Mouse (Mus musculus): ENCODE measurements around the gene Cd3g.
A peak's percentile ranks its signal among the peaks of the same experiment; 100 is the strongest.

The Cd3g gene

DNA sequence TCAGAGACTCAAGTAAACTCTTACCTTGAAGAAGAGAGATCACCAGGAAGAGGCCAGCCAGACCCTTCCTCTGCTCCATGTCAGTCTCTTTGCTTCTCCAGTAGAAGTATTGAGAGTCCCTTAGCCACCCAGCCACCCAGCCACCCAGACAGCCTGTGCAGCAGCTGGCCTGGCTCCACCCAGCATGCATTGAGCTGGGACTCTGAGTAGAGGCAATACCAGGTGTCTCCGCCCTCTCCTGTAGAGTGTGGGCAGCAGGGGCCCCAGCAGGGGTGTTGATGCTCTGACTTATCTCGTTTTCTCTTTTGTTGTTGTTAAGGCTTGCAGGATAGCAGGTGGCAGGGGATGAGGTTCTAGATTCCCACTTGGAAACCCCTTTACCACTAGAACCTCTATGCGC is at the start of gene Cd3g:
TSS of gene Cd3g (minus strand) at position 190 of the 400 bp plus-strand sequence.
- DNase-seq (ENCODE audit: low read depth in 2 of 2, low spot score in 2 of 2), result peak; percentile 63 to 69

DNA sequence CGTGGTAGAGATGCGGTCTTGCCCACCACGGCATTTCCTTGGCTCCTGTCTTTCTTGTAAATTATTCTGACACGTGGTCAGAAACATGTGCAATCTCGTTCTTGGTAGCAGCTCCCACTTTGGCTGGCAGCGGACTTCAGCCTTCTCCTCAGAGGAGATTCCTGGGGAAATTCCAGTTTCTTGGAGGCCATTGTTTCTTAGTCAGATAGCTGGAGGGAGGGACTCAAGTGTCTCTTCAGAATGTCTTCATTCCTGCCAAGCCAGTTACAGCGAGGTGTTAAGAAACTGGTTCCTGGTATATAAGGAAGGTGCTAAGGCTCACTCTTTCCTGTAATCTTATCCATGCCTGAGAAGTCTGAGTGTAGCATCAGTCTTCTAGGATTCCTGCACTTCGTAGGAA is 47.1 kb upstream of the Cd3g start:
- DNase-seq (ENCODE audit: low read depth in 2 of 2, low spot score in 2 of 2), result no peak

DNA sequence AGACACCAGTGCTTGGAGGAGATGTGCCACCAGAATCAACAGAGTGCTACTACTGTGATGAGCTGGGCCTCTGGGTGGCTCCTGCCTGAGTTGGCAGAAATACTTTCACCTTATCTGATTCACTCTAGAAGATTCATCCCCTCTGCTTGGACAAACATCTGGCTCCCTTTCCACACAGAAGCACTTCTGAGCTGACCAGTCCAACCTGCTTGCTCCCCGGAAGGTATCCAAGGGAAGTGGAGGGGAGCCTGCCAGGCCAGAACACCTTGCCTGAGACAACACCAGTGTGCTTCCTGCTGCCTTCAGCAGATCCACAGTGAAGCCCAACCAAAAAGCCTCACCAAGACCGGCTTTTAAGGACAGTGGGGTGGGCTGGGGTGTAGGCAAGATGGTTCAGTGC is 44.0 kb upstream of the Cd3g start:
- DNase-seq (ENCODE audit: low read depth in 2 of 2, low spot score in 2 of 2), result no peak

DNA sequence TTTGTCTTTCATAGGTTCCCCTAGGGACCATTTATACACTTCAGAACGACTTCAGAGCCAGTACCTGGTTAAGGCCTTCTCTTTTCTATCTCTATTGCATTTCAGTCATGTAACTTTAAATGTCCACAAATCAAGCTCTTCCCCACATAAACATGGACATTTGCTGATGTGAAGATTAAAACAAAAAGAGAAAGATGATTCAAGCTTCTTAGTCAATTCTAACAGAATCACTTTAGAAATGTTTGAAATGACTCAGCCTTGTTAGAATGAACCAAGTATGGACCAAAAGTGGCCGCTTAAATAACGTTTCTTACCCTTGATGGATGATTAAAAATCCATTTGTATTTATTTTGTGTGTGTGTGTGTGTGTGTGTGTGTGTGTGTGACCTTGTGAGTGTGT is 43.4 kb upstream of the Cd3g start:
- no peak for DNase-seq (ENCODE audit: low read depth in 2 of 2, low spot score in 2 of 2)

DNA sequence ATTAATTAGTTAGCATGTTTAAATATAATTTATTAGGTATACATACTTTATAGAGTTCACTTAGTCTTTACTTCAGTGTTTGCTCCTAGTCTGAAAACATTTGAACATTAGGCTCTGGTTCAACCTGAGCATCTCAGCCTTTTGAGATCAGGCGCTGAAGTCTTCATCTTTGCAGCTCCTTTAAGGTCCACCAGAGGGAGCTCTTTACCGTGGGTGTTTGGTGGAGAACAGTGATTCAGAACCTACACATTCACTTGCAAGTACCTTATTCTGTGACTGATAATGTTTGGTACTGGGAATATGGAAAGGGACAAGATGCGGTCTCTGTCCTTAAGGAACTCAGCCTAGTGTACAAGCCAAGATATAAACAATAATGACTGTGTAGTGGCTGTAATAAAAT is 42.6 kb upstream of the Cd3g start:
- DNase-seq (ENCODE audit: low read depth in 2 of 2, low spot score in 2 of 2), result peak; percentile 68 to 76

DNA sequence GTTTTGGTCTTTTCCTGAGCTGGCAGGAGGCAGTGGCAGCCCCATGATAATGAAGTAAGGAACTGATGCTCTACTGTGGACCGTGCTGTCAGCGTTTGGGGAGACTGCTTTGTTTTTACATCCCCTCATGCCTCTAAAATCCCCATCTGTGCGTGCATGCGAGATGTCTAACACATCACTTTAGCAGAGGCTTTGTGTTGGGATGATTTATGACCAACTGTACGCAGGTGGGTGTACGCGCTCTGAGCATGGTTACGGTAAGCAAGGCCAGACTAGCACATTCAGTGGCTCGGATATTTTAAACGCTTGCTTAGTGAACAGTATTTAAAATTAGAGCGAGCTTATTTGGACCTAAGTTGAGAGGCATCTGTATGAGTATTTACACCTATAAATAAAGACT is 37.8 kb upstream of the Cd3g start:
- DNase-seq (ENCODE audit: low read depth in 2 of 2, low spot score in 2 of 2), result no peak

DNA sequence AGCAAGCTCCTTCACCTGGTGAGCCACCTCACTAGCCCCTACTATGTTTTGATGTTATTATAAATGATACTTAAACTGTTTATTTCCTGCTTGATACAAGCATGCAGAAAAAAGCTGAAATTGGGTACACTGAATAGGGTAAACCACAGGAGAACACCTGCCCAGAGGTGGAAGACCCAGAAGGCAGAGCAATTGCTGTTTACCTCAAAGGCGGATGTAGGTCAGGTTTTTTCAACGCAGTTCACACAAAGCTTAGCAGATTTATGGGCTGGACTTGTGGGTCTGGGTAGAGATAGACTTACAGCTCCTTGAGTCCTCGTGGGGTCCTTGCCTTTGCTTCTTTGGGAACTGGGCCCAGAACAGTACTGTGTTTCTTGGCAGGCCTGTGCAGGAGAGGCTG is 35.6 kb upstream of the Cd3g start:
- DNase-seq (ENCODE audit: low read depth in 2 of 2, low spot score in 2 of 2), result peak; percentile 40 to 48

DNA sequence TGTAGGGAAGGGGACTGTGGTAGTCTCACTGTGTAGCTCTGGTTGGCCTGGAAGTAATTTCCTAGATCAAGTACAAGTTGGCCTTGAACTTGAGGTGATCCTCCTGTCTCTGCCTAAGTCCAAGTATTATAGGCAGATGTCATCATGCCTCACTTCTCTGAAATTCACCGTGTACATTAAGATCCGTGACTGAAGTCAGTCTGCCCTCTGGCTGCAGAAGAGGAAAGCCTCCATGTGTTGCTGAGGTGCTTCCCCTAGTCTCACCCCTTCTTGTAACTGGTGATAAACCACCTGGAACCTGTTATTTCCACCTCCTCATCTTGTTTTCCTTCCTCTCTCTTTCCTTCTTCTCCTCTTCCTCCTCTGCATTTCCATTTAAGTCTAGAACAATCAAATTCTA is 34.6 kb upstream of the Cd3g start:
- peak in 1 of 2 experiments; percentile 22 for DNase-seq (ENCODE audit: low read depth in 2 of 2, low spot score in 2 of 2)

DNA sequence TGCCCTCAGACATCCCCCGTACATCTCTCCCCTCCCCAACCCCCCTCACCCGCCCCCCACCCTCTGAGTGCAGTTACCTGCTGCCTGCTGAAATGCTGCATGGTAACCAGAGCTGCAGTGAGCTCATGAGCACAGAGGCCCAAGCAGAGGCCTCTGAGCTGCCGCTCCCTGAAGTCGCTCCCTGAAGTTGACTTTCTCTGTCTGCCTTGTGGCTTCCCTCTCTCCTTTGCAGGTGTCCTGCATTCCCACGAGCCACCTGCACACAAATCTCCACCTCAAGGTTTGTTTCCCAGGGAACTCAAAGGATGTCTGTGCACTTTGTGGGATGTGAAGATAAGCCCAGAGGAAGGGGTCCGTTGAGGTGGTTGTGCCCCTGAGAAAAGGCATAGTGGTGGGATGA is 31.1 kb upstream of the Cd3g start:
- no peak for DNase-seq (ENCODE audit: low read depth in 2 of 2, low spot score in 2 of 2)

DNA sequence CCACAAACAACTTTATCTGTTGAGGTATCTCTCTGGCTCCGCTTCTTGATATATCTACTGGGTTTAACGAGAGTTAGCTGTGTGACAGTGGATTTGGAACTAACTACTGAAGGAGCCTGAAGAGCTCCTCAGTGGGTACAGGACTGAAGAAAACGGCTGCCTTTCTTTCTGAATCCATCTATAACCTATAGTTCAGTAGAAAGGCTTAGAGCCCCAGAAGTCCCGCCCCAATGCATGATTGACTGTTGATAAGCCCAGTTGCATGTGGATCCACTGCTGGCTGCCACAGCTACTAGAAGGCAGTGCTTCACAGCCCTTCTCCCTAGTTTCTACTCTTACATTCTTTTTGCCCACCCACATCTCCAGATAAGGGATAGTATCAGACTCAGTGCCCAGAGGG is 30.2 kb upstream of the Cd3g start:
- peak; percentile 35 to 63 for DNase-seq (ENCODE audit: low read depth in 2 of 2, low spot score in 2 of 2)

DNA sequence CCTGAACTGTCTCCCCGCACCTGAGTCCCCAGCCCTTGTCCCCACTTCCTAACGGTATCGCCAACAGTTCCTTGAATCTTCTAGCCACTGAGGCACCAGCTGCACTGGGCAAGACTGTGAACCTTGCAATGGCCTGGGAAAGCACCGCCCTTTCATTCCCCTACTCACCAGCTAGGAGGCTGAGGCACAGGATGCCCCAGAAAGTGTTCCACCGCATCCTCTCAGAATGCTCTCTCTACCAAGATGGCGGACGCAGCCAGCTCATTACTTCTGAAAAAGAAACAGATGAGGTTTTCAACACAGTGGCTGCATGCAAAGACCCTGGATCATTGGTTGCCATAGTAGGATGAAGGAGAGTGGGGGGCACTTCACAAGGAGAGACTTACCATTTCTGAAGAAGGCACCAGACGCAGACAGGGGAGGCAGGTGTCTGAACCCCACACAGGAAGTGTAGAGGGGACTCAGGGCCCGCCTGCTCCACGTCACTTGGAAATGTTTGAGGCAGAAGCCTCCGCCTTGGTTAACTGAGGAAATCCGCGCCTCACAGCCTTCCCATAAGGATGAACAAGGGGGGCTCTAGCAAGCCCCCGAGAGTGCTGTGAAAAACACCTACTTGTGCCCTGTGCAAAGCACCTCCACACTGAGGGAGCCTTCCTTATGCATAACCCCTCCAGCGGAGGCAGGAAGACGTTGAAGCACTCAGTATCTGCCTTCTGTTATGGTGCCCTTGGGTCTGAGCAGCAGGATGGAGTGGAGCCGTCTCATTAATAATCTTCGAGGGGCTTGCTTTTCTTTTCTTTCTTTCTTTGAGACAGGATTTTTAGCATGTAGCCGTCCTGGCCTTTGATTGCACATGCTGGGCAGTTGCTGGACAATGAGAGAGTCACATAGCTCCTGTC is 29.2 kb upstream of the Cd3g start, which contains the start of gene Cd3e:
TSS of gene Cd3e (minus strand) at position 448 of the 899 bp plus-strand sequence.
- DNase-seq (ENCODE audit: low read depth in 2 of 2, low spot score in 2 of 2), result peak; percentile 61 to 70

DNA sequence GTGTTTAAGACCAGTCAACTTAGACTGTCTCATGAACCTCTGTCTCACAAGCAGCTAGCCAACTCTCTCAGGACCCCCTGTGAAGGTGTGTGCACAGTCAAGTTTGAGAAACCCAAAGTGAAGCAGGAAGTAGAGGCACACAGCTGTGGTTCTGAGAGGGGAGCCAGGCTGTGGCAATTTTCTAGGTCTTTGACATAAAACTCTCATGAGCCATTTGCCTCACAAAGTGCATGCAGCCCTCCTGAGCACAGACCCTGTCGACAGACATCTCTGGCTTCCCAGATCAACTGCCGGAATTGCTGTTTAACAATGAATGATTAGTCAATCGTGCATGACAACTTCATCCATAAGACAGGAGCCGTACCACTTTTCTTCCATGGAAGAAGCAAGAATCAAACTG is 28.1 kb upstream of the Cd3g start:
- no peak for DNase-seq (ENCODE audit: low read depth in 2 of 2, low spot score in 2 of 2)

DNA sequence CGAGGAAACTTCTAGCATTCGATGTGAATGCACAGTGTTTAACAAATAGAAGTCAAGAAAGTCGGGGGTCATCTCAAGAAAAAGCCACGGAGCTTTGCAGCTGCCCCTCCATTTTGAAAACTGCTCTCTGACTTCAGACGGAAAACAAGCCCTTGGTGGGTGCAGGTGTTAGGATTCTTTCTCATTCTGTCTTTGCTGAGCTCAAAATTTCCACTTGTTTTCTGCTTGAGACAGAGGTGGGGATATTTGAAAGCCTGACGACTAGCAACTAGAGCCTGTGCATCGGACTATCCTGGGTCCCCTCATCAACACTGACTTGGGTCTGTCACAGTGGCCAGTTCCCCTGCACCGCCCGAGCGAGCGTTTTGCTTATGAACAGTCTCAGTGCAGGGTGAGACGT is 27.2 kb upstream of the Cd3g start:
- no peak for DNase-seq (ENCODE audit: low read depth in 2 of 2, low spot score in 2 of 2)

DNA sequence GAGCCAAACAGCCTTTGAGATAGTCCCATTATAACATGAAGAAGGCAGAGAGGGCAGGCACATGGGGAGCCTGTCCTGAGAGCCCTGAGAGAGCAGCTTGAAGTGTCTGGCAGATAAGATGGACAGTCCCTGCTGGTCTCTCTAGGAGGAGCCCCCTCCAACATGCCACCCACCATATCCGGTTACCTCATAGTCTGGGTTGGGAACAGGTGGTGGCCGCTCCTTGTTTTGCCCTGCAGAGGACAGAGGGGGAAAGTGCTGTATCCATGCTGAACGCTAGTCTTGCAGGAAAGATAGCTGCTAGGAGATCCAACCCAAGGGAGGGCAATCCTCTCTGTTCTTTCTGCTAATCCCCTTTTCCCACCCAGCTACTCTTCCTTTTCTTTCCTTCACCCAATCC is 20.0 kb upstream of the Cd3g start:
- DNase-seq (ENCODE audit: low read depth in 2 of 2, low spot score in 2 of 2), result no peak

DNA sequence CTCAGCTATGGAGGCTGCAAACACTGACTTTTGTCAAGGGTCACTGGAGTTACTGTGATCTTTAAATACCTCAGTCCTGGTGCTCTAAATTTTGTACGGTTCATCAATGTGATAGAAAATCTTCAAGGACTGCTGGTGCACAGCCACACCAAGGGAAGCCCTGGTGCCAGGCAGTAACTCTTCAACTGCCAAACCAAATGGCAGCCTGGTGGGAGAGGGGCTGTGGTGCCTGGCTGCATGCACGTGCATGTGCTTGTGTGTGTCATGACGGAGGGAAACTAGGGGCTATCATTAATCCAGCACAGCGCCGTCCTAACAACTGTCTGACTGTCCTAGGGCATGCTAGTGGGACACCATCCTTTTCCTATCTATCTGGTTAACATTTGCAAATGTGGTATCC is 19.5 kb upstream of the Cd3g start:
- DNase-seq (ENCODE audit: low read depth in 2 of 2, low spot score in 2 of 2), result no peak

DNA sequence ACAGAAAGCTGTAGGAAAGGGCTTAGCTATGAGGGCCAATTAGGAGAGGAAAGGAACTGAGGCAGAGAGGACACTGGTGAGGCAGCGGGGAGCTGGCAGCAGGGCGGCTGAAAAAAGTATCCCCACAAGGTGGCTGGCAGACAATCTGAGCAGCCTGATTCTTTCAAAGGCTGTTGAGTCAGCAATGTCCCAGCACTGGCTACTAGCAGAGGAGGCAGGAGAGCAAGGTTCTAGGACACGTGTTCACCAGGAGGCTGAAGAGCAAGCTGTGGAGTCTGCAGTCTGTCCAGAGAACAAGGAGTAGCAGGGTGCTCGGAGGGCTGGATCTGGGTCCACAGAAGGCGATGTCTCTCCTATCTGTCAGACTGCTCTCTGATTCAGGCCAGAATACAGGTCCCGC is 18.9 kb upstream of the Cd3g start:
- peak in 1 of 2 experiments; percentile 48 for DNase-seq (ENCODE audit: low read depth in 2 of 2, low spot score in 2 of 2)

DNA sequence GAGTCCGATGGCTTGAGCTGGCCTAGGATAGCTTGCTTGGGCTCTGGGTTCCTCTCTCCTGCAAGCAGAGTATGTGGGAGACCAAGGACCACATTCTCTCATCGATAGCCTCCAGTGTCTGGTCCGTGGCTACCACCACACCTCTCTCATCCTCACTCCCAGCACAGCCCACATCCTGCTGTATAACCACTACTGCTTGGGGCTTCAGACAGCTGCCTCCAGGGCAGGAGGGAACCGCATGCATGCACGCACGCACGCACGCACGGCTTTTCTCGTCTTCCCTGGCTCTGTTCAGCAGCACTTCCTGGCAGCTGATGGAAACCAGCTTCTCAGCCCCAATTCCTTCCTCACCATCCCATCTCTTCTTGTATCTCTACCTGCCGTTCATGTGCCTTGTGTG is 17.9 kb upstream of the Cd3g start:
- peak; percentile 51 to 54 for DNase-seq (ENCODE audit: low read depth in 2 of 2, low spot score in 2 of 2)

DNA sequence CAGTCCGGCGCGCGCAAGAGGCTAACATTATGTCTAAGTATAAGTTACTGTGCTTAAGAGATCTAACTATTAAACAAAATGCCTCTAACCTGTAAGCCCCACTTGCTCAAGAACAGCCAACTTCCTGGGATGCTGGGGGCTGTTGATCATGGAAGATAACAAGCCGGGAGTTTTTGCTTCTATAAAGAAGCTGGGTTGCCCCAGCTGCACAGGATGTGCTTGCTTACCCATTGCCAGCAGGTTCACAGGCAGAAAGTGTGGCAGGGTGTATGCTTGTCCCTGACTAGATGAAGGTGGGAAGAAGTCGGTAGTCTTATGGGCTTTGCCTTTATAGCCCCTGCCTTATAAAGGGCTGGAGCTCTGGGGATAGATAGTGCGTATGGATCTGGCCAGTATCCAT is 16.4 kb upstream of the Cd3g start:
- no peak for DNase-seq (ENCODE audit: low read depth in 2 of 2, low spot score in 2 of 2)

DNA sequence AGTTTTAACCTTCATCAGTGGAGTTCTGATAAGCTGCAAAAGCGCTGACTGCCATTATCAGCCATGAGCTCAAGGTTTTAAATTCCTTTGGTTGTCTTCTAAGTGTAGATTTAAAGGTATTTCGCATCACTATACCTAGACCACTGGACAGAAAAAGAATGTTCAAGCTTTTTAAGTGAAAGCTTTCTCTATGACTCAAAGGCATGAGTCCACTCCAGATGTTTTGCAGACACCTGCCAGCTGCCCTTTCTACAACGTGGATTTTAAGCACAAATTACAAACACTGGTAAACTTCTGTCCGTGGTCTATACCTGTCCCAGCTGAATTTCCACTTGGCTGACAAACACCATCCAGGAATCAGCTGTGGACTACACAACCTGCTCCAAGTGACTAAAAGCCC is 14.7 kb upstream of the Cd3g start:
- DNase-seq (ENCODE audit: low read depth in 2 of 2, low spot score in 2 of 2), result no peak

DNA sequence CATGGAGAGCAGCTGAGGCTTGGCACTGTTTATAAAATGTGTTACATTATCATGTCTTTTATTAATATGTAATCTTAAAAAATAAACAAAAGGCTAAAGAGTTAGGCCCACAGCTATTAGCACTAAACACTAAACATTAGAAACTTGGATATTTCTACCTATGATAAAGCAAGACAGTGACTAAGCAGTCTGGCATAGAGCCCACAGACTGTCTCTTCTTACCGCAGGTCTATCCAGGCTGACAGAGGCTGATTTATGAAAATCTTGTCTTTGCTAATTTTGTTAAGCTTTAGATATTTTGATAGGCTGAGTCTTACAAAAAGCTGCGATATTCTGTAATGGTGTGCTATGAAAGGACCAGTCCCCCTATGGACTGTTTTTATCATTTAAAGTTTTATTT is 13.0 kb upstream of the Cd3g start:
- no peak for DNase-seq (ENCODE audit: low read depth in 2 of 2, low spot score in 2 of 2)

DNA sequence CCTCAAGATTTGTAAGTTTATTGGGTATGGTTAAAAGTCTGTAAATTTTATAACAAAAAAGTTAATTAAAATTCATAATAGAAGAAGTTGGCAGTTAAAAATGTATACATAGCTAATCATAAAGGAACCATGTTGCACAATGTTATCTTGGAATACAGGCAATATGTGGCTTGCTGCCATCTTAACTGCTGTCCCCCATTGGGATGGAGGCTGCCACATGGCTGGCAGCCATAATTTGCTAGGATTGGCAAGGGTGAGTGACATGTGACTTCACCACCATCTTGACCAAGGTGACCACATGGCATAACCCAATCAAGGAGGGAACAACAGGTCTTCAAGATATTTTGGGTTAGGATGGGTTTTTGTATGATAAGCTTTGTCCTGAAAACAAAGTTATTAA is 12.0 kb upstream of the Cd3g start:
- no peak for DNase-seq (ENCODE audit: low read depth in 2 of 2, low spot score in 2 of 2)

DNA sequence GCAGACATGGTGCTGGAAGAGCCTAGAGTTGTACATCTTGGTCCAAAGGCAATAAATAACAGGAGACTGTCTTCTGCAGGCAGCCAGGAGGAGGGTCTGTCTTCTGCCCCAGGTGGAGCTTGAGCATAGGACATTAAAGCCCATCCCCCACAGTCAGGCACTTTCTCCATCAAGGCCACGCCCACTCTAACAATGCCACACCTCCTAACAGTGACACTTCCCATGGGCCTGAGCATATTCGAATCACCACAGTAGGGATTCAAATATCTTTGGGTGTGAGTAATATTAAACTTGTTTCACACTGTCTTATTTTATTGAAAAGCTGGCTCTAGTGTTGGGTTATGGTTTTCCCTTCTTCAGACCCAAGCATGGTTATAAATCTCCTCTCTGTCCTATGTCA is 11.6 kb upstream of the Cd3g start:
- DNase-seq (ENCODE audit: low read depth in 2 of 2, low spot score in 2 of 2), result no peak

DNA sequence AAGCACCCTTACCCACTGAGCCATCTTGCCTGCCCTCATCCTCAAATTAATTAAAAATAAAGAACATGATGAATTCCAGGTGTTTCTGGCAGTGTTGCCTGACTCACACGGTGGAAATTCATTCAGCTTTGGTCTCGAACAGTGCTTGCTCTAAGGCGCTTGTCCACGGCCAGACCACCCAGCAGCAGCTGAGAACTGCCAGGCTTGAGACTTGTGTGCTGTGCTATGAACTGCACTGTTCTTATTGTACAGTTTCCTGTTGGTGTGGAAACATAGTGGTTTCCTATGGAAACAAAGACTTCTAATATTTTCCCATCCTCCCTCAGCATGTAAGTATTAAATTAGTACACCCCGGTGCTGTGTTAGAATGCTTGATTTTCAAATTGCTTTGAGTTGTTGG is 6.7 kb upstream of the Cd3g start:
- no peak for DNase-seq (ENCODE audit: low read depth in 2 of 2, low spot score in 2 of 2)

All from CD8-positive naive resting alpha-beta T cell, adult 2 months (primary cell).